Mouse (Mus musculus) ovary, postnatal 10 days (tissue): ENCODE measurements around the gene Fsd1l.

Experiments used
- DNase-seq: peaks from one replicate; pipeline ENCODE4 v3.0.0; 2022; ENCODE audit warnings: low spot score

Gene Fsd1l

DNA sequence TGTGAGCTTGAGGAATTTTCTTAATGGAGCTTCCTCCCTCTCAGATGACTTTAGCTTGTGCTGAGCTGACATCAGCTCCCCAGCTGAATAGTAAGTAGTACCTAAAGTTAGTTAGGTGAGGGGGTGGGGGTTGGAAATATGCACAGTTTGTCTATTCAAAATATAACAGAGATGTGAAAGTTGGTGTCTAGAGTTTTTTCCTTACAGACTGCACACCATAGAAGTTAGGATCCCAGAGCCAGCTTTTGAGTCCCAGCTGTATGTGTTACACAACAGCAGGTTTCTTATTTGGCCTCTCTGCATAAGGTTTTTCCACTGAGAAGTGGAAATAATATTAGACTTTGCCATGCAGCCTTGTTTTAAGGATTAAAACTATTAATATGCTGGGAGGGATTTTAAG is 118.6 kb downstream of the Fsd1l start:
- DNase-seq: no peak

DNA sequence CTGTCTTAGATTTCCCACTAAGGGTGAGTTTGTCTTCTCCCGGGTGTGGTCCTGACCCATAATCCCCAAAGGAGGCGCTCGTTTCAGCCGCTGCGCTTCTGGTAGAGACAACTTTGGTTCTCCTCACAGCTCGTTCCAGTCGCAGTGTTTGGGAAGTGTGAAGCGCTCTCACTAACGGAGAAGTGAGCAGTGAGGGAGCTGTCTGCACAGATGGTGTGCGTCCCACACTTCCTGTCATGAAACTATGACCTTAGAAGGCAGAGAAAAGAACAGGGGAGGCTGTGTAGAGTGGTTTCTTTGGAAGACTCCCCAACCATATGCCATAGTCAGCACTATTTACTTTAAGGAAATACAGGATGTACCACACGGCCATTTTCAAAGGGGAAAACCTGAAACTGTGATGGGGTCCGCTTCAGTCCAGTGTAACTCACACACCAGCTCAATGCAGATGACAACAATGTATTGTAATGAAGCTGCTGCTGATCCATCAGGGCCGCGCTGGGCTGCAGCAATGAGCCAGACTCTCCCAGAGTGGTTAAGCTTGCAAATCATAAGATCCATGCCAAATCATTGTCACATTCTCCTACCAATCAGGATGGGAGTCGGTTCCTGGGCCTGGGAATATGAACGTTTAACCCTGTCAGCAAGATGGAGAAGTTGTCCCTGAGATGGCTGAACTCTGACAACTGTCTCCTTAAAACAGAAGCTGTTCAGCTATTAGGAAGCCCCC is 119.3 kb downstream of the Fsd1l start:
- DNase-seq: no peak
